Mouse (Mus musculus) G1E (cell line): Measurements from ENCODE around the gene Spata2l. TPM values are rescaled to one million over a fixed set of nuclear protein-coding genes. Genes with fewer than 3 reads are reported as not detected.

Source experiments
- ATAC-seq: 2 replicates; pipeline ENCODE4 v1.8.0; 2016; ENCODE audit warnings: mild to moderate bottlenecking; ENCODE audit not compliant: insufficient number of reproducible peaks, poor library complexity, low FRiP score, severe bottlenecking; ENCODE audit errors: extremely low read depth
- DNase-seq: peaks from one replicate; pipeline ENCODE4 v3.0.0; 2012; ENCODE audit warnings: low spot score
- H3K27me3 ChIP-seq: 2 replicates; pipeline ENCODE4 v1.6.1; 2012; ENCODE audit warnings: mild to moderate bottlenecking, low read length, inconsistent platforms; ENCODE audit not compliant: insufficient read depth
- H3K36me3 ChIP-seq: replicated peaks from 2 replicates; pipeline ENCODE3; 2012; ENCODE audit warnings: mild to moderate bottlenecking, inconsistent platforms
- H3K4me1 ChIP-seq: 2 replicates; pipeline ENCODE4 v1.6.1; 2012; ENCODE audit warnings: low read depth, low read length, inconsistent platforms, mixed read lengths; ENCODE audit not compliant: insufficient read depth
- H3K4me3 ChIP-seq: 2 replicates; pipeline ENCODE4 v1.5.1; 2012; ENCODE audit warnings: low read depth, mild to moderate bottlenecking, inconsistent platforms, low read length, moderate library complexity, mixed read lengths
- H3K9me3 ChIP-seq: replicated peaks from 2 replicates; pipeline ENCODE4 v1.6.1; 2012; ENCODE audit warnings: inconsistent platforms
- CTCF ChIP-seq: IDR thresholded peaks from 2 replicates; pipeline ENCODE4 v1.5.1; 2012; ENCODE audit warnings: low read depth, low read length, inconsistent platforms, mixed read lengths
- GATA1 ChIP-seq: IDR thresholded peaks from 2 replicates; pipeline ENCODE4 v1.6.1; 2012; ENCODE audit warnings: borderline replicate concordance, low read length, inconsistent platforms, mixed read lengths
- GATA2 ChIP-seq: IDR thresholded peaks from 2 replicates; pipeline ENCODE4 v1.6.1; 2012; ENCODE audit warnings: low read depth, low read length, inconsistent platforms, borderline replicate concordance
- POLR2AphosphoS5 ChIP-seq: IDR thresholded peaks from 2 replicates; pipeline ENCODE4 v1.6.1; 2012; ENCODE audit warnings: low read depth, low read length, inconsistent platforms; ENCODE audit not compliant: insufficient replicate concordance
- TAL1 ChIP-seq: conservative IDR thresholded peaks from 2 replicates; pipeline ENCODE4 v1.6.1; 2012; ENCODE audit warnings: low read depth, low read length, inconsistent platforms, mixed read lengths
- polyA plus RNA-seq: library from polyadenylated mRNA; stranded (reverse); fragments of >175 nt; gene quantifications from 2 replicates; pipeline ENCODE4 v1.2.3, GENCODE M21; 2012
- total RNA-seq, 2 experiments: library from RNA; stranded (forward) in 1 of 2; stranded (reverse) in 1 of 2; fragments of 200-1000 nt in 1 of 2; fragments of >200 nt in 1 of 2; fragmentation: Nextera tagmentation in 1 of 2; gene quantifications; 2 replicates each; pipeline ENCODE4 v1.2.3; 2014 to 2017

Gene Spata2l
- total and polyA plus RNA-seq, 3 experiments = 2.2 to 6.8 (median 5.7) TPM

- Histone ChIP-seq H3K36me3 (peaks cover 88% of the 10 kb centered on the region), H3K4me1 (peaks cover 11% of the 10 kb centered on the region), H3K27me3 (no peaks in the 10 kb centered on the region), H3K9me3 (no peaks in the 10 kb centered on the region), H3K4me3 (no peak overlapping the region)
- DNase-seq (no peak), ATAC-seq (no peak)
- no peak for TF ChIP-seq POLR2AphosphoS5
- no peak for TF ChIP-seq CTCF
- no peak for TF ChIP-seq GATA2
- no peak for TF ChIP-seq TAL1
- no peak for TF ChIP-seq GATA1
These were observed 12.6 kb upstream of the Spata2l start for GRCm38 (mm10) chr8:123248596-123248995.

GRCm38 (mm10) chr8:123247748-123248147 lies 11.7 kb upstream of the Spata2l start:
- Histone ChIP-seq H3K9me3 (no peaks in the 10 kb centered on the region), H3K36me3 (peaks cover 97% of the 10 kb centered on the region), H3K27me3 (no peaks in the 10 kb centered on the region), H3K4me3 (no peak overlapping the region), H3K4me1 (peaks cover 2% of the 10 kb centered on the region)
- ATAC-seq (no peak), DNase-seq (no peak)
- TF ChIP-seq GATA1 (no peak), CTCF (no peak), GATA2 (no peak), POLR2AphosphoS5 (no peak), TAL1 (no peak)

- no peak for TF ChIP-seq CTCF
- no peak for TF ChIP-seq GATA1
- no peak for TF ChIP-seq POLR2AphosphoS5
- no peak for TF ChIP-seq GATA2
- no peak for TF ChIP-seq TAL1
- Histone ChIP-seq H3K9me3 (no peaks in the 10 kb centered on the region), H3K4me3 (no peak overlapping the region), H3K27me3 (no peaks in the 10 kb centered on the region), H3K36me3 (peaks cover 89% of the 10 kb centered on the region), H3K4me1 (no peaks in the 10 kb centered on the region)
- ATAC-seq (no peak), DNase-seq (no peak)
These were observed 9.5 kb upstream of the Spata2l start for GRCm38 (mm10) chr8:123245543-123245942.

- Histone ChIP-seq H3K36me3 (peaks cover 80% of the 10 kb centered on the region), H3K4me3 (no peak overlapping the region), H3K27me3 (peaks cover 3% of the 10 kb centered on the region), H3K9me3 (no peaks in the 10 kb centered on the region), H3K4me1 (no peaks in the 10 kb centered on the region)
- DNase-seq = no peak
- no peak for ATAC-seq
- TF ChIP-seq GATA2 = no peak
- no peak for TF ChIP-seq POLR2AphosphoS5
- no peak for TF ChIP-seq CTCF
- TF ChIP-seq GATA1 = no peak
- no peak for TF ChIP-seq TAL1
These were observed 8.3 kb upstream of the Spata2l start for GRCm38 (mm10) chr8:123244382-123244781.

- no peaks in the 10 kb centered on the region for H3K4me1 ChIP-seq
- no peak overlapping the region for H3K4me3 ChIP-seq
- no peak for ATAC-seq
- H3K27me3 ChIP-seq = peaks cover 3% of the 10 kb centered on the region
- no peaks in the 10 kb centered on the region for H3K9me3 ChIP-seq
- TF ChIP-seq GATA2 = no peak
- TF ChIP-seq CTCF = no peak
- no peak for TF ChIP-seq POLR2AphosphoS5
- TF ChIP-seq TAL1 = no peak
- peaks cover 66% of the 10 kb centered on the region for H3K36me3 ChIP-seq
- no peak for DNase-seq
These were observed 7.0 kb upstream of the Spata2l start for GRCm38 (mm10) chr8:123243053-123243452.

- no peaks in the 10 kb centered on the region for H3K9me3 ChIP-seq
- peaks cover 59% of the 10 kb centered on the region for H3K36me3 ChIP-seq
These were observed 6.3 kb upstream of the Spata2l start for GRCm38 (mm10) chr8:123242107-123242923.

More at GRCm38 (mm10) chr8:123242107-123242923, 6.3 kb upstream of the Spata2l start:
- Histone ChIP-seq H3K4me3 (no peak overlapping the region), H3K27me3 (peaks cover 3% of the 10 kb centered on the region), H3K4me1 (no peaks in the 10 kb centered on the region)
- DNase-seq = no peak
- TF ChIP-seq GATA1 (no peak), CTCF (no peak), POLR2AphosphoS5 (no peak), GATA2 (no peak), TAL1 (no peak)
- no peak for ATAC-seq
